Mouse (Mus musculus) G1E (cell line): ENCODE data around the gene Apex2.

ENCODE experiments used
- CTCF ChIP-seq: IDR thresholded peaks from 2 replicates; pipeline ENCODE4 v1.5.1; 2012; ENCODE audit warnings: low read depth, low read length, inconsistent platforms, mixed read lengths
- GATA1 ChIP-seq: IDR thresholded peaks from 2 replicates; pipeline ENCODE4 v1.6.1; 2012; ENCODE audit warnings: borderline replicate concordance, low read length, inconsistent platforms, mixed read lengths
- GATA2 ChIP-seq: IDR thresholded peaks from 2 replicates; pipeline ENCODE4 v1.6.1; 2012; ENCODE audit warnings: low read depth, low read length, inconsistent platforms, borderline replicate concordance

DNA sequence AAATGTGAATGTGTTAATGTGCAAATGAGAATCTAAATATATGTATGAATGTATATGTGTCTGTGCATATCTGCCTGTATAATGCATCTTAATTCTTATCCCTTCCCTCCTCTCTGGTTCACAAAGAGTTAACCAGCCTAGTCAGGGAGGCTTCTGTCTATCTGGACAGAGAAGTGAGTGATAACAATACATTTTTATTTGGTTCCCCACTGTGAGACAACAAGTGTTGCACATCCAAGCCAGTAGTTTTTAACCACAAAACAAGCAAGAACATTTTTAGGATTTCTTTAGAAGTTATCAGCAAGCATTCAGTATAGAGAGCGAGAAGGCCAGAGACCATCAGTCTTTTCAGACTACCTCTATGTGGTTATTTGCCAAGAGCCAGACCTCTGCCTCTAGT lies 118.3 kb downstream of the Apex2 start:
- no peak for TF ChIP-seq CTCF
- TF ChIP-seq GATA1: no peak
- no peak for TF ChIP-seq GATA2
